Mouse (Mus musculus): ENCODE measurements around the gene Art5. TPM values are rescaled to one million over a fixed set of nuclear protein-coding genes. Genes with fewer than 3 reads are reported as not detected.
"Not testable (repeated sequence)": the region's sequence is repeated elsewhere in the genome, so short reads cannot be mapped to it uniquely, and the experiment has no call there.

The Art5 gene
- total RNA-seq, 2 experiments from 2014 or later = 0.45 to 1.1 TPM

- no peak for DNase-seq
These were observed 27.5 kb downstream of the Art5 start for GRCm38 (mm10) chr7:102081784-102082183.

- DNase-seq = no peak
These were observed 29.0 kb downstream of the Art5 start for GRCm38 (mm10) chr7:102080311-102080710.

GRCm38 (mm10) chr7:102078517-102078916 lies 30.8 kb downstream of the Art5 start:
- DNase-seq = peak; percentile 46

GRCm38 (mm10) chr7:102076714-102077296 lies 32.5 kb downstream of the Art5 start:
- no peak for DNase-seq

GRCm38 (mm10) chr7:102066363-102066762 lies 42.9 kb downstream of the Art5 start:
- DNase-seq = no peak

- DNase-seq = peak; percentile 92
These were observed 44.0 kb downstream of the Art5 start, which contains the start of the genes Rnf121, Xndc1 and Xntrpc for GRCm38 (mm10) chr7:102065046-102065891. Rnf121 (minus strand) TSS chr7:102065469. Xndc1 (plus strand) TSS chr7:102065511. Xntrpc (plus strand) TSS chr7:102065713.

GRCm38 (mm10) chr7:102064655-102065045 lies 44.6 kb downstream of the Art5 start:
- DNase-seq = no peak

GRCm38 (mm10) chr7:102063891-102064290 lies 45.4 kb downstream of the Art5 start:
- no peak for DNase-seq

GRCm38 (mm10) chr7:102062203-102062602 lies 47.1 kb downstream of the Art5 start:
- DNase-seq = no peak

GRCm38 (mm10) chr7:102061353-102061752 lies 47.9 kb downstream of the Art5 start:
- DNase-seq = no peak

- not testable (repeated sequence) for DNase-seq
These were observed 60.8 kb downstream of the Art5 start for GRCm38 (mm10) chr7:102048524-102048923.

Other genes starting within 250 kb of the Art5 start
- gene Anapc15, start 245.8 kb downstream of the Art5 start, total RNA-seq (2021) = 10 to 100 TPM; 45.7 to 50.8 TPM
- gene Folr1, start 238.7 kb downstream of the Art5 start, total RNA-seq (2021) = 1 to 10 TPM; 1.1 to 2.9 TPM
- gene Lamtor1, start 203.6 kb downstream of the Art5 start, total RNA-seq (2021) = 100 to 1,000 TPM; 104 to 109 TPM
- not detected for gene Tomt, start 203.1 kb downstream of the Art5 start, total RNA-seq (2021)
- 1 to 10 TPM; 1.1 TPM for gene Lrrc51, start 175.6 kb downstream of the Art5 start, total RNA-seq (2021)
- 100 to 1,000 TPM in 1 of 2 experiments, 10 to 100 TPM in 1; 98.4 to 108 TPM for gene Numa1, start 175.4 kb downstream of the Art5 start, total RNA-seq (2021)
- gene Il18bp, start 90.8 kb downstream of the Art5 start, total RNA-seq (2021) = 1 to 10 TPM; 3.6 to 4.1 TPM
- gene Rnf121, start 44.0 kb downstream of the Art5 start, total RNA-seq (2021) = 10 to 100 TPM; 23.8 to 25.6 TPM
- 10 to 100 TPM; 13.2 to 13.3 TPM for gene Xndc1, start 44.0 kb downstream of the Art5 start, total RNA-seq (2021)
- gene Xntrpc, start 43.8 kb downstream of the Art5 start, total RNA-seq (2021) = 1 to 10 TPM in 1 of 2 experiments, under 1 TPM in 1; 0.90 to 1.1 TPM
- gene Trpc2, start 26.4 kb downstream of the Art5 start, total RNA-seq (2021) = under 1 TPM; 0.36 to 0.50 TPM
- 1 to 10 TPM; 8.0 to 8.1 TPM for gene Art1, start 7.7 kb downstream of the Art5 start, total RNA-seq (2021)
- under 1 TPM in 1 of 2 experiments, not detected in 1; 0.10 TPM for gene Chrna10, start 7.3 kb upstream of the Art5 start, total RNA-seq (2021)
- 10 to 100 TPM; 50.3 to 50.7 TPM for gene Nup98, start 100.7 kb upstream of the Art5 start, total RNA-seq (2021)
- 10 to 100 TPM; 43.2 to 47.4 TPM for gene Pgap2, start 100.7 kb upstream of the Art5 start, total RNA-seq (2021)
- gene Rhog, start 146.6 kb upstream of the Art5 start, total RNA-seq (2021) = 10 to 100 TPM; 37.0 to 39.2 TPM
- gene Stim1, start 158.3 kb upstream of the Art5 start, total RNA-seq (2021) = 10 to 100 TPM; 23.9 to 24.0 TPM

All from heart, postnatal 4 days (tissue).